Mouse (Mus musculus): ENCODE measurements around the gene Cavin2. TPM values are rescaled to one million over a fixed set of nuclear protein-coding genes. Genes with fewer than 3 reads are reported as not detected.

Gene Cavin2
- total RNA-seq, 2 experiments from 2014 or later = 63.6 to 67.0 TPM

DNA sequence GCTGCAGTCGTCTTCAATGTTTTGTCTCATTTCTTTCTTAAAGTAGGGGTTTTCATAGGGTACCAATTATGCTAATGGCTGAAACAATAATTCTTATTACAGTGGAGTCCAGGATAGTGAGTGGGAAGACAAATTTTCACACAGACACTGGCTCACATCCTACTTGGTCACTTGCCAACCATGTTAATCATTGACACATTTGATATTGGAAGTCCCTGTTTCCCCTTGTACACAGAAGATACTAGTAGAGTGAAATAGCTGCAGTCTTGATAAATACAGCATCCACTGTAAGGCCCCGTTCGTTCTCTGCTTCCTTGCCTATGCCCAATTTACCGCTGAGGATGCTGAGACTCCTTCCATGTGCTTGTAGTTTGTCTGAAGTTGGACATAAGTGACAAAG, 3.4 kb downstream of the Cavin2 start:
- intact Hi-C loops (cut with DNase I; ENCODE audit: low total_unique reads) = no loop called here
- DNase-seq = no peak

GRCm38 (mm10) chr1:51300295-51300930, 11.5 kb downstream of the Cavin2 start:
- intact Hi-C loops (cut with DNase I; ENCODE audit: low total_unique reads) = no loop called here
- DNase-seq = no peak

GRCm38 (mm10) chr1:51307056-51307455, 18.1 kb downstream of the Cavin2 start:
- intact Hi-C loops (cut with DNase I; ENCODE audit: low total_unique reads) = no loop called here
- no peak for DNase-seq

GRCm38 (mm10) chr1:51315476-51315875, 26.6 kb downstream of the Cavin2 start:
- intact Hi-C loops (cut with DNase I; ENCODE audit: low total_unique reads) = no loop called here

GRCm38 (mm10) chr1:51323506-51323905, 34.6 kb downstream of the Cavin2 start:
- intact Hi-C loops (cut with DNase I; ENCODE audit: low total_unique reads) = no loop called here
- DNase-seq = no peak

More at GRCm38 (mm10) chr1:51315476-51315875, 26.6 kb downstream of the Cavin2 start:
- DNase-seq = no peak

- no peak for DNase-seq
- intact Hi-C loops (cut with DNase I; ENCODE audit: low total_unique reads) = no loop called here
Measured at GRCm38 (mm10) chr1:51328541-51328940, 39.6 kb downstream of the Cavin2 start.

DNA sequence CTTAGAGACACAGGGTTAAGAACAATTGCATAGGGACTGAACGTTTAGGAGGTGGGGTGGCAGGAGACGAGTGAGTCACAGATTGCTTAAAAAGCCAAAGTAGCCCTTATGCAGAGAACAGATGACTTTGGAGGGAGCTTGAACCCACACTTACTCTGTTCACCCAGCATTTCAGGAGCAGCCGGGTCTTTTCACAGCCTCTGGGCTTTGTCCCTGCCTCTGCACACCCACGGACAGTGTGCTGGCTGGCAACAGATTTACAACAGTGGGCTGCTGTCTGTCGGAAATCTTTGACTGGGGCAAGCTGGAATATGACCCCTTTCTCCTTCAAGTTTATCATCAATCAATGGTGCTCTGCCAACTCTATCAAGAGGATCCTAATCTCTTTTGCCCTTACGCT, 44.1 kb downstream of the Cavin2 start:
- intact Hi-C loops (cut with DNase I; ENCODE audit: low total_unique reads) = no loop called here
- DNase-seq = no peak

GRCm38 (mm10) chr1:51333557-51334285, 44.8 kb downstream of the Cavin2 start:
- intact Hi-C loops (cut with DNase I; ENCODE audit: low total_unique reads) = loop anchor here (2.0 kb wide), 1 partner anchor 371 kb away; no protein-coding TSS in a partner anchor
- DNase-seq = peak; percentile 76

DNA sequence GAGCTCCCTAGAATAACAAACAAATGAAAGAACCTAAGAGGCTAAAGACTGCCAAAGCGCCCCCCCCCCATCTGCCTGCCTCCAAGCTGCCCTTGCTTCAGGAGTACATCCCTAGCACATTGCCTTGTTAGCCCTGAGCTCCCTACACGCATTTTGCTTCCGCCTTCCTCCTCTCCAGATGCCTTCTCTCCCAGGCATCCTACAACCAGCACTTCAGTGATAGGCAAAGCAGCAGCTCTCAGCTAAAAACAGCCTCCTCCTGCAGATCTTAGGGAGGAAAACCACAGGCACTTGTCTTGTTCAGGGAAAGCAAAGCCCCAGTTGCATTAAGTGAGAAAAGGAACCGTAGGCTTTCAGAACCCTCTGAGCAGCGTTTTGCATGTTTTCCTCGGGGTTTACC, 45.4 kb downstream of the Cavin2 start:
- no peak for DNase-seq
- intact Hi-C loops (cut with DNase I; ENCODE audit: low total_unique reads) = loop anchor here (2.0 kb wide), 1 partner anchor 371 kb away; no protein-coding TSS in a partner anchor

- intact Hi-C loops (cut with DNase I; ENCODE audit: low total_unique reads) = loop anchor here (2.0 kb wide), 1 partner anchor 372 kb away; no protein-coding TSS in a partner anchor
- DNase-seq = no peak
Measured at GRCm38 (mm10) chr1:51335081-51335480, 46.2 kb downstream of the Cavin2 start.

DNA sequence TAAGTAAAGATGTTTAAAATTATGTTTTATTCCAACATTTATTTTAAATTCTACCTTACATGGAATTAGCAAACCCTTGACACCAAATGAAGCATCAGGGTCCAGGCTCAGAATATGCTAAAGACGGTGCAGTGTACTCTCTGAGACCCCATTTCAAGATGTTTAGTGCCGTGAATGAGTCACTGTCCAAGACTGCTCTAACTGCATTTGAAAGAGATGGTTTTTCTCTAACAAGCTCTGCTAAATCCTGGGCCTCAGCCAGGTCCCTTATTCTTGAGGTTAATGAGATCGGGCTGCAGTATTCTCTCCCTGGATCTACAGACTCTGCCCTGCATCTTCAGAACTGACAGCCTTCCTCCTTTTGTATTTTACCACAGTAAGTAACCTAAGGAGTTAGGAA, 55.2 kb downstream of the Cavin2 start:
- DNase-seq = no peak
- intact Hi-C loops (cut with DNase I; ENCODE audit: low total_unique reads) = no loop called here

GRCm38 (mm10) chr1:51347596-51347995, 58.7 kb downstream of the Cavin2 start:
- DNase-seq = no peak
- intact Hi-C loops (cut with DNase I; ENCODE audit: low total_unique reads) = no loop called here

- intact Hi-C loops (cut with DNase I; ENCODE audit: low total_unique reads) = no loop called here
- DNase-seq = no peak
Measured at GRCm38 (mm10) chr1:51348631-51349030, 59.7 kb downstream of the Cavin2 start.

DNA sequence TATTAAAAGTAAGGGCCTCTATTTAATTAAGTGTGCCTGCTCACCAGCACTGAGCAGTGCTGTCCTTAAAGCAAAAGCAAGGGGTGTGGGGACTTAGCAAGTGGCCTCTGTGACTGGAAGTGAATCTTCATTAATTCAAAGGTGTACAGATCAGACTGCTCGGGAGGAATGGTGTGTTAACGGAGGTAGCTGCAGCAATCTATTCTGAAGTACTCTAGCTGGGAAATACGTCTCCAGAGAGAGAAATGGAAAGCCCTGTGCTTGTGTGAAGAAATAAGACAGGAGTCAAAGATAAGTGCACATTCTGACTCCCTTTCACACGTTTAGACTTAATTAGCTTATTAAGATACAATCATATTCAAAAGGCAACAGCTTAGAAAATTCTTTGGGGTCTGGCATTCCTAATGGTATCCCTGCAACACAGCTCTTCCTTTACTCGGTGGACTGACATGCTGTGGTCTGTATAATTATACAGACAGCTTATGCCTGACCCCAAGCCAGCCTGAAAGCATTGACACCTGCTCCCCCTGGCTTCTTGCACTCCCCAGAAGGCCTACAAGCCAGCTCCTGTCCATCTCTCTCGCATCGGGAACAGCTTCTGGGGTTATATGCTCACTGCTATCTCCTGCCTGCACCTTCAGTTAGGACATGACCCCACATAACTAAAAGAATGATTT, 60.5 kb downstream of the Cavin2 start:
- DNase-seq = no peak
- intact Hi-C loops (cut with DNase I; ENCODE audit: low total_unique reads) = no loop called here

Other genes starting within 250 kb of the Cavin2 start
- gene Nabp1, start 189.3 kb downstream of the Cavin2 start, total RNA-seq (2021) = 10 to 100 TPM; 15.1 to 15.5 TPM

Measured in gastrocnemius, postnatal 14 days (tissue).